Mouse (Mus musculus): ENCODE measurements around the gene Lgi1. TPM values are rescaled to one million over a fixed set of nuclear protein-coding genes. Genes with fewer than 3 reads are reported as not detected.

The Lgi1 gene
- polyA plus RNA-seq (2015; fragmentation: Nextera tagmentation; extraction: Ambion mirVana): 8.8 and 10.0 TPM in 2 replicates

DNA sequence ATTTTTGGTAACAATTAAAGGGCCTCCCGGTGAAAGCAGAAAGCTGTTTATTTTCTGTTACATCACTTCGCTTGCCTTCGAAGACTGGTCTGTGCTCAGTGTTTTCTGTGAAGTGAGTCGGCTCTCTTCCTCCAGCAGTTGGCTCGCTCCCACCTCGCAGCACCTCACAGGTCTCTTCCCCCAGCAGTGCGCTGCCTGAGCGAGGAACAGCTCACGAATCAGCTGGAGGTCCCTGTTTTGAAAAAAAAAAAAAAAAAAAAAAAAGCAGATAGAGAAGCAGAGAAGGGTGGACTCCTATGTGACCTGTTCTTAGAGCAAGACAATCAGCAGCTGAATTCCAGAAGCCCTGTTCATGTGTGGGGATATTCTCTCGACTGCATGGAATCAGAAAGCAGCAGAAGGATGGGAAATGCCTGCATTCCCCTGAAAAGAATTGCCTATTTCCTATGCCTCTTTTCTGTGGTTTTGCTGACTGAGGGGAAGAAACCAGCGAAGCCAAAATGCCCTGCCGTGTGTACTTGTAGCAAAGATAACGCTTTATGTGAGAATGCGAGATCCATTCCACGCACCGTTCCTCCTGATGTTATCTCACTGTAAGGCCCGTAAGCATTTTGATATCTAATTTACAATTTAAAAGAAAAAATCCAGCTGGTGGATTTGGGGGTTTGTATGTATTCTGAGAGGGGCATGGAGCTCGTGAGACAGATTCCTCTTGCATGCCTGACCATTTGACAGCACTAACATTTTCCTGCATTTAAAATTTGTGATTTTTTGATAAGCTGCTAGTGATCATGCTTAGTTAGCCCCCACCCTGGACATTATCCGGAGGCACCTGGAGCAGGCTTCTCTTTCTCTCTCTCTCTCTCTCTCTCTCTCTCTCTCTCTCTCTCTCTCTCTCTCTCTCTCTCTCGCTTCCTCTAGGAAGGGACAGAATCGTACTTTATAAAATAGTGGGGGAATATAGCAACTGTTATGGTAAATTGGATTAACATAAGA, at the start of gene Lgi1:
Gene Lgi1, plus strand, starts transcription at position 32 of the 996 bp plus-strand sequence.
- ATAC-seq: peak; percentile 77
- WGBS: 11% methylated on average over 21 of the region's 21 CpGs
- H3K4me1 ChIP-seq (replicated peaks): peaks cover 14% of the 10 kb centered on the region

GRCm38 (mm10) chr19:38217696-38218095, 46.6 kb upstream of the Lgi1 start:
- peaks cover 22% of the 10 kb centered on the region for H3K36me3 ChIP-seq
- 98% methylated on average over 3 of the region's 3 CpGs for WGBS
- no peaks in the 10 kb centered on the region for H3K9me3 ChIP-seq
- H3K4me2 ChIP-seq (replicated peaks): no peak overlapping the region
- no peaks in the 10 kb centered on the region for H3K27me3 ChIP-seq
- H3K27ac ChIP-seq: no peak overlapping the region
- H3K4me1 ChIP-seq (replicated peaks): peaks cover 1% of the 10 kb centered on the region
- no peak for ATAC-seq
- H3K4me3 ChIP-seq (replicated peaks): no peak overlapping the region
- H3K9ac ChIP-seq (replicated peaks): no peak overlapping the region

More for the DNA sequence above, at the start of gene Lgi1:
- Histone ChIP-seq H3K9me3 (no peaks in the 10 kb centered on the region), H3K9ac (replicated peaks) (peak within 1 kb of the TSS; percentile 64), H3K36me3 (no peaks in the 10 kb centered on the region), H3K4me3 (replicated peaks) (peak within 1 kb of the TSS; percentile 36), H3K27ac (peak within 1 kb of the TSS; percentile 85), H3K4me2 (replicated peaks) (peak within 1 kb of the TSS; percentile 59), H3K27me3 (no peaks in the 10 kb centered on the region)

- Histone ChIP-seq H3K4me3 (replicated peaks) (peak overlapping the region; percentile 54), H3K4me2 (replicated peaks) (peak overlapping the region; percentile 66), H3K9me3 (no peaks in the 10 kb centered on the region), H3K36me3 (peaks cover 5% of the 10 kb centered on the region), H3K9ac (replicated peaks) (peak overlapping the region; percentile 75), H3K4me1 (replicated peaks) (peaks cover 9% of the 10 kb centered on the region), H3K27ac (peak overlapping the region; percentile 98), H3K27me3 (no peaks in the 10 kb centered on the region)
- WGBS: 11% methylated on average over 12 of the region's 12 CpGs
- ATAC-seq: peak; percentile 48
Observed at GRCm38 (mm10) chr19:38223356-38223904, 40.9 kb upstream of the Lgi1 start.

- H3K9me3 ChIP-seq: no peaks in the 10 kb centered on the region; the same call in 1 of the 2 replicates
- peaks cover 9% of the 10 kb centered on the region for H3K4me1 ChIP-seq (replicated peaks)
- H3K27ac ChIP-seq: peak within 1 kb of the TSS; percentile 98
- H3K9ac ChIP-seq (replicated peaks): peak within 1 kb of the TSS; percentile 75
- no peaks in the 10 kb centered on the region for H3K27me3 ChIP-seq
- peak within 1 kb of the TSS; percentile 66 for H3K4me2 ChIP-seq (replicated peaks)
- peak within 1 kb of the TSS; percentile 54 for H3K4me3 ChIP-seq (replicated peaks)
- ATAC-seq: peak; percentile 99
- under 1% methylated on average over 47 of the region's 49 CpGs for WGBS
- H3K36me3 ChIP-seq: peaks cover 4% of the 10 kb centered on the region; the same call in 1 of the 2 replicates
Observed at GRCm38 (mm10) chr19:38223905-38224684, 40.2 kb upstream of the Lgi1 start, which contains the start of gene Fra10ac1. Gene Fra10ac1 (minus strand): TSS chr19:38224156.

DNA sequence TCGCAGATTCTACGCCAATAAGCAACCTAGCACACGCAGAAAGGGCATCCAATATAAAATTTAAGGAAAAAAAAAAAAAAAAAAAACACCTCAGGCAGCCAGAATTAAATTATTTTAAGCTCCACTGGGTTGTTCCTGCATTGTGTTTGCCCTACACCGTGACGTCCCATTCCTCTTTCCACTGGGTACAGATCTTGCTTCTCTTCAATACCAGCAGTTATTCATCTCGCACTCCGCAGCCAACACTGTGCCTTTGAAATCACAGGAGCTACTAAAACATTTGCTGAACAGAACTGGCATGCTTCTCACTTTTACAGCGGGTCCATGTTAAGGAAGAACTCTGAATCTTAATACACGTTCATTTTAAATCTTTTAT, 39.7 kb upstream of the Lgi1 start:
- Histone ChIP-seq H3K27me3 (no peaks in the 10 kb centered on the region), H3K9me3 (no peaks in the 10 kb centered on the region; the same call in 1 of the 2 replicates), H3K4me3 (replicated peaks) (peak overlapping the region; percentile 54), H3K9ac (replicated peaks) (peak overlapping the region; percentile 75), H3K4me2 (replicated peaks) (peak overlapping the region; percentile 66), H3K4me1 (replicated peaks) (peaks cover 9% of the 10 kb centered on the region), H3K36me3 (peaks cover under 1% of the 10 kb centered on the region; the same call in 1 of the 2 replicates), H3K27ac (peak overlapping the region; percentile 98)
- WGBS: 8% methylated on average over 9 of the region's 9 CpGs
- peak; percentile 52 for ATAC-seq

- Histone ChIP-seq H3K4me3 (replicated peaks) (no peak overlapping the region), H3K36me3 (no peaks in the 10 kb centered on the region), H3K27ac (no peak overlapping the region), H3K9ac (replicated peaks) (no peak overlapping the region), H3K9me3 (no peaks in the 10 kb centered on the region; the same call in 1 of the 2 replicates), H3K4me1 (replicated peaks) (no peaks in the 10 kb centered on the region; the same call in 1 of the 2 replicates), H3K27me3 (no peaks in the 10 kb centered on the region), H3K4me2 (replicated peaks) (no peak overlapping the region)
- ATAC-seq: no peak
- WGBS: 53% methylated on average over 2 of the region's 2 CpGs
Observed at GRCm38 (mm10) chr19:38228699-38229098, 35.6 kb upstream of the Lgi1 start.

- Histone ChIP-seq H3K4me2 (replicated peaks) (no peak overlapping the region), H3K9me3 (no peaks in the 10 kb centered on the region; the same call in 1 of the 2 replicates), H3K4me3 (replicated peaks) (no peak overlapping the region), H3K4me1 (replicated peaks) (no peaks in the 10 kb centered on the region), H3K27me3 (no peaks in the 10 kb centered on the region), H3K36me3 (no peaks in the 10 kb centered on the region), H3K27ac (no peak overlapping the region), H3K9ac (replicated peaks) (no peak overlapping the region)
- WGBS: 35% methylated on average over 8 of the region's 8 CpGs
- no peak for ATAC-seq
Observed at GRCm38 (mm10) chr19:38232087-38232486, 32.2 kb upstream of the Lgi1 start.

GRCm38 (mm10) chr19:38232516-38232915, 31.8 kb upstream of the Lgi1 start:
- Histone ChIP-seq H3K36me3 (no peaks in the 10 kb centered on the region), H3K27me3 (no peaks in the 10 kb centered on the region), H3K9ac (replicated peaks) (no peak overlapping the region), H3K9me3 (no peaks in the 10 kb centered on the region; the same call in 1 of the 2 replicates), H3K27ac (no peak overlapping the region), H3K4me3 (replicated peaks) (no peak overlapping the region), H3K4me2 (replicated peaks) (no peak overlapping the region), H3K4me1 (replicated peaks) (no peaks in the 10 kb centered on the region)
- 5% methylated on average over 4 of the region's 4 CpGs for WGBS
- ATAC-seq: no peak

- H3K9ac ChIP-seq (replicated peaks): no peak overlapping the region
Observed at GRCm38 (mm10) chr19:38236526-38236925, 27.8 kb upstream of the Lgi1 start.

DNA sequence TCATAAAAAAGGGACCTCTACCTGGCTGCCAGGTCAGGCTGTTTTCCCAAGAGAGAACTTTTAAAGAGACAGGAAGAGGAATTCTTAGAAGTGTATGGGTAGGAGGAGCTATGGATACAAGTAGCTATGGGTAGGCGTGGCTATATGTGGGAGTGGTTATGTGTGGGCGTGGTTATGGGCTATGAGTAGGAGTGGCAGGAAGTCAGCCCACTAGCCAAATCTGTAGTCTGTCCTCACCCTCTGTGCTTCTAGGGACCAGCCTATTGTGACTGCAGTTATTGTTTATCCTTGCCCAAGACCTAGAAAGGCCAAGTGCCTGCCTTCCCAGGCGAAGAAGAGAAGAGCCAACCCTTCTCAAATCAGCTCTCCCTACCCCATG, 26.5 kb upstream of the Lgi1 start:
- H3K9me3 ChIP-seq: no peaks in the 10 kb centered on the region
- peaks cover 12% of the 10 kb centered on the region for H3K4me1 ChIP-seq (replicated peaks)
- no peak overlapping the region for H3K9ac ChIP-seq (replicated peaks)
- WGBS: 40% methylated on average over 3 of the region's 3 CpGs
- peak; percentile 74 for ATAC-seq
- no peak overlapping the region for H3K4me2 ChIP-seq (replicated peaks)
- H3K27me3 ChIP-seq: no peaks in the 10 kb centered on the region
- no peaks in the 10 kb centered on the region for H3K36me3 ChIP-seq
- peak overlapping the region; percentile 62 for H3K27ac ChIP-seq
- H3K4me3 ChIP-seq (replicated peaks): no peak overlapping the region

More at GRCm38 (mm10) chr19:38236526-38236925, 27.8 kb upstream of the Lgi1 start:
- Histone ChIP-seq H3K4me2 (replicated peaks) (no peak overlapping the region), H3K36me3 (no peaks in the 10 kb centered on the region), H3K9me3 (no peaks in the 10 kb centered on the region), H3K27ac (no peak overlapping the region), H3K4me1 (replicated peaks) (peaks cover 12% of the 10 kb centered on the region), H3K27me3 (no peaks in the 10 kb centered on the region), H3K4me3 (replicated peaks) (no peak overlapping the region)
- WGBS: 61% methylated on average over 5 of the region's 5 CpGs
- no peak for ATAC-seq

DNA sequence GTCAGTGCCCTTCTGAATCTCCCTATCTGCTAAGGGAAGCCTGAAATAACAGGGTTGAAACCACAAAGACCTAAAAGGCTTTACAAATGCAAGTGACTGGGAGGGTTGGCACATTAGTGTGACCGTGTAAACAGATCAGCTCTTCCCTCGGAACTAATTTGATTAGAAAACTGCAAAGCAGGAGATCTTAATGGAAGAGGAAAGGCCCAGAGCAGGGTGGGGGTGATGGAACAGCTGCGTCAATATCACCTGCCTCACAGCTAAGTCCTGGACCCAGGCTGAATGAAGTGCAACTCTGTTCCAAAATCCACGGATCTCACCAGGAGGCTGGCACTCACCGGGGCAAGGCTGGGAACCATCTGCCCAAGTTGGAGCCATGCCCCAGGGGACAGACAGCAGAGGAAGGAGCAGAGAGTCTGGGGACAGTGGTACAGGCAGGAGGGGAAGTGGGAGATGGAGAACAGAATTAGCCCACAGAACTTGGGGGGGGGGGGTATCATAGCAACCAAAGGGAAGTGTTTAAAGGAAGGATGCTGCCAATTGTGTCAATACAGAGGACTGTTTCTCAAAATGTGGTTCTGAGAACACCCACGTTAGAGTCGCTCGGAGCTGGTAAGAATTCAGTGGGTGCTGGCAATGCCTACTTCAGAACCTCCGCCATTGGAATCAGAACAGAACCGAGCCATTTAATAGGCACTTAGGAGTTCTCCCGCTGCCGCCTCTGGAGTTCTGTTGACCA, 26.0 kb upstream of the Lgi1 start:
- ATAC-seq: peak; percentile 88
- Histone ChIP-seq H3K4me3 (replicated peaks) (no peak overlapping the region), H3K9ac (replicated peaks) (no peak overlapping the region), H3K27me3 (no peaks in the 10 kb centered on the region), H3K4me2 (replicated peaks) (no peak overlapping the region), H3K4me1 (replicated peaks) (peaks cover 12% of the 10 kb centered on the region), H3K27ac (peak overlapping the region; percentile 62), H3K9me3 (no peaks in the 10 kb centered on the region), H3K36me3 (no peaks in the 10 kb centered on the region)
- 61% methylated on average over 12 of the region's 12 CpGs for whole genome bisulfite sequencing
